Mouse (Mus musculus) heart, embryonic 14.5 days (tissue): ENCODE data around the gene Epha10. TPM values are rescaled to one million over a fixed set of nuclear protein-coding genes. Genes with fewer than 3 reads are reported as not detected.

Experiments
- ATAC-seq: fragments of 200-750 bp; cut with Nextera tagmentation; 2 replicates; pipeline ENCODE4 v1.8.0; 2017; ENCODE audit warnings: low read depth, moderate TSS enrichment; ENCODE audit not compliant: insufficient number of reproducible peaks, insufficient read depth, low FRiP score
- H3K27ac ChIP-seq, 2 experiments: fragments of 200-500 bp in 1 of 2; fragments of 300-500 bp in 1 of 2; sonication (generic) in 1 of 2; replicated peaks in 1 of 2; 2 replicates each; pipeline ENCODE4 v1.5.1; 2012 to 2014; ENCODE audit warnings: low read depth in 2 of 2, low read length in 2 of 2, control low read depth in 1 of 2, mild to moderate bottlenecking in 1 of 2, mixed read lengths in 1 of 2; ENCODE audit not compliant: control insufficient read depth in 1 of 2, insufficient read depth in 1 of 2
- H3K27me3 ChIP-seq: fragments of 300-500 bp; sonication (generic); 2 replicates; pipeline ENCODE4 v1.6.1; 2014; ENCODE audit warnings: mild to moderate bottlenecking, low read length, control low read depth; ENCODE audit not compliant: control insufficient read depth, insufficient read depth
- H3K36me3 ChIP-seq: fragments of 300-500 bp; sonication (generic); 2 replicates; pipeline ENCODE4 v1.6.1; 2014; ENCODE audit warnings: mild to moderate bottlenecking, control low read depth, low read length, mixed read lengths; ENCODE audit not compliant: control insufficient read depth, insufficient read depth
- H3K4me1 ChIP-seq, 2 experiments: fragments of 200-500 bp in 1 of 2; fragments of 300-500 bp in 1 of 2; sonication (generic) in 1 of 2; 2 replicates each; pipeline ENCODE4 v1.6.1; 2012 to 2014; ENCODE audit warnings: low read length in 2 of 2, control low read depth in 1 of 2, mixed read lengths in 1 of 2; ENCODE audit not compliant: control insufficient read depth in 2 of 2, insufficient read depth in 2 of 2
- H3K4me2 ChIP-seq: fragments of 300-500 bp; sonication (generic); 2 replicates; pipeline ENCODE4 v1.6.1; 2014; ENCODE audit warnings: mild to moderate bottlenecking, low read length
- H3K4me3 ChIP-seq, 2 experiments: fragments of 200-500 bp in 1 of 2; fragments of 300-500 bp in 1 of 2; sonication (generic) in 1 of 2; 2 replicates each; pipeline ENCODE4 v1.5.1; 2012 to 2014; ENCODE audit warnings: low read length in 2 of 2, mild to moderate bottlenecking in 2 of 2, control low read depth in 1 of 2, low read depth in 1 of 2, moderate library complexity in 1 of 2; ENCODE audit not compliant: control insufficient read depth in 1 of 2, insufficient read depth in 1 of 2
- H3K9ac ChIP-seq: fragments of 300-500 bp; sonication (generic); 2 replicates; pipeline ENCODE4 v1.6.1; 2014; ENCODE audit warnings: mild to moderate bottlenecking, low read length
- H3K9me3 ChIP-seq: fragments of 300-500 bp; sonication (generic); 2 replicates; pipeline ENCODE4 v1.6.1; 2016; ENCODE audit warnings: low read length, control low read depth; ENCODE audit not compliant: control insufficient read depth
- WGBS: fragments of 180-500 bp; shearing (Covaris S2); extraction: QIAGEN DNeasy Blood & Tissue Kit; methylation state at CpG from one replicate; pipeline ENCODE4 v1.1.7; 2014; 5-methylcytosine and 5-hydroxymethylcytosine counted together
- polyA plus RNA-seq: library from polyadenylated mRNA; unstranded; fragments of >200 nt; fragmentation: Nextera tagmentation; extraction: Ambion mirVana; gene quantifications from 2 replicates; pipeline ENCODE4 v1.2.1, GENCODE M21; 2014

Gene Epha10
- polyA plus RNA-seq, 1 experiment from 2014 or later, result not detected

DNA sequence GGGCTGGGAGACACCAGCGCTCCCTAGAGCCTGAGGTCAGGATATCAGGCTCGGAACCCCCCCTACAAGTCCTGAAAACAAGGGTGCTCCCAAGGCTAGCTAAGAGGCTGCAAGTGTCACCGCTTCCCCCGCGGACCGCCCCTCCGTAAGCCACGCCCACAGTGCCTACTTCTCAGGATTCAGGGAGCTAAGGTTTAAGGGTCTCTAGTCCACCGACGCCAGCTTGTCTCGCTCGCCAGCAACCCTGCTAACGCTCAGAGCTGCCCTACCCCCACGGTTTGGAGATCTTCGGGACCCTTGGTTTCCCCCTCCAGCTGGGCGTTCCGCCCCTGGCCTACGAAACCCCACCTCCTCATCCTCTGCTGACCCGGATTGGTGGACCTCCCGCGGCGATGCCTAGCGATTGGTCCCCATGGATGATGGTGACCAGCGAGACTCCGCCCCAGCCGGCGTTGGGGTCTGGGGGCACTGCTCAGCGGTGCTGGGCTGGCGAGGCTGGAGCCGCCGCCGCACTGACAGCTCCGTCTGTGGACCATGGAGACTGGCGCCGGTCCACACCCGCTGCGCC lies 726 bp downstream of the Epha10 start:
- no peak overlapping the region for H3K9ac ChIP-seq
- H3K27ac ChIP-seq, result no peak overlapping the region
- peak overlapping the region; percentile 8 to 16 for H3K4me3 ChIP-seq
- no peaks in the 10 kb centered on the region for H3K36me3 ChIP-seq
- H3K4me2 ChIP-seq, result peak overlapping the region; percentile 50
- peaks cover 67% of the 10 kb centered on the region for H3K27me3 ChIP-seq
- no peaks in the 10 kb centered on the region for H3K9me3 ChIP-seq
- peaks cover 7% of the 10 kb centered on the region in 2 experiments; a peak in 2 of 4 replicates for H3K4me1 ChIP-seq
- ATAC-seq, result no peak
- WGBS, result 1% methylated on average over 37 of the region's 37 CpGs

DNA sequence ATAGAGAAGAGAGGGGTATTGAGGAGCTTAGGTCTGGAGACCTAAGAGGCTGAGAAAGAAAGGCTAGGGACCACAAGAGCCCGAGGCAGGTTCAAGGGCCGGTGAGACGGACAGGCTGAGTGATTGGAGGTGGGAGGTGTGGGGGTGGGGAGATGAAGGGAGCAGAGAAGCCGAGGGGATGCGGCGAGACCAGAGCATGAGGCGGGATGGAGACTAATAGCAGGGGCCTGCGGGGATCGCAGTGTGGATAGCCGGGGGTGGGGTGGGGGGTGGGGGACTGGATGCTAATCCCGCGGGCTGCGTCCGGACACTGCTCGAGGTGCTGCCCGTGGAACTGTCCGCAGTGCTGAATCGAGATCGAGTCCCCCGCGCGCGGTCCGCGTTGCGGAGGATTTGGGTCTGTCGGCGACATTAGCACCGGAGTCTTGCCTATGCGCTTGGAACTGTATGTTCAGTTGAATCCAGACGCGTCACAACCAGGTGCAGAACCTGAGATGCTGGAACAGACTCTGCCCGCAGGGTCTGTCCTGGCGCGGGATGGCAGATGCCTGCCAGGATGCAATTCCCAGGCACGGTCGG lies 1.5 kb downstream of the Epha10 start:
- peak overlapping the region; percentile 50; the same call in 1 of the 2 replicates for H3K4me2 ChIP-seq
- H3K36me3 ChIP-seq, result no peaks in the 10 kb centered on the region
- peaks cover 73% of the 10 kb centered on the region for H3K27me3 ChIP-seq
- H3K4me1 ChIP-seq, result peaks cover 7% of the 10 kb centered on the region in 2 experiments; a peak in 2 of 4 replicates
- no peaks in the 10 kb centered on the region for H3K9me3 ChIP-seq
- WGBS, result 2% methylated on average over 36 of the region's 37 CpGs
- no peak overlapping the region for H3K9ac ChIP-seq
- no peak for ATAC-seq
- no peak overlapping the region; a peak in 1 of 4 replicates for H3K4me3 ChIP-seq
- H3K27ac ChIP-seq, result no peak overlapping the region

DNA sequence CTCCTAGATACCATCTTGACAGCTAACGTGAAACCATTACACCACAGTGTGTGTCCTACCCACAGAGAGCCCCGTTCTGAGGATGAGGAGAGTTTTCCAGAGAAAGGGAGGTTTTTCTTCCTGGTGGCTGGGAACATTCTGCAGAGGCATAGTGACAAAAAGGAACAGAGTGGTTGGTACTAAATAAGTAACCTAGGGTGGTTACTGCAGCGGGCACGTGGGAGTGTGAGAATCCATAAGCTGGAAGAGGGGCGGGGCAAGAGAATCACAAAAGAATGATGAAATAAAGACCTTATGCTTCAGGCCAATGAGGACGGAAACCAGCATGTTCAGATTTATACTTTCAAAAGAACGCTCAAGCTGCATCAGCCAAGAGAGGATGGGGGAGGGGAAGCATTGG lies 8.0 kb downstream of the Epha10 start:
- no peaks in the 10 kb centered on the region for H3K9me3 ChIP-seq
- H3K27me3 ChIP-seq, result peaks cover 72% of the 10 kb centered on the region
- H3K4me1 ChIP-seq, result no peaks in the 10 kb centered on the region
- H3K9ac ChIP-seq, result no peak overlapping the region
- WGBS, result 67% methylated on average over 7 of the region's 7 CpGs
- no peak overlapping the region for H3K4me2 ChIP-seq
- no peaks in the 10 kb centered on the region for H3K36me3 ChIP-seq
- H3K27ac ChIP-seq, result no peak overlapping the region
- no peak for ATAC-seq
- H3K4me3 ChIP-seq, result no peak overlapping the region

DNA sequence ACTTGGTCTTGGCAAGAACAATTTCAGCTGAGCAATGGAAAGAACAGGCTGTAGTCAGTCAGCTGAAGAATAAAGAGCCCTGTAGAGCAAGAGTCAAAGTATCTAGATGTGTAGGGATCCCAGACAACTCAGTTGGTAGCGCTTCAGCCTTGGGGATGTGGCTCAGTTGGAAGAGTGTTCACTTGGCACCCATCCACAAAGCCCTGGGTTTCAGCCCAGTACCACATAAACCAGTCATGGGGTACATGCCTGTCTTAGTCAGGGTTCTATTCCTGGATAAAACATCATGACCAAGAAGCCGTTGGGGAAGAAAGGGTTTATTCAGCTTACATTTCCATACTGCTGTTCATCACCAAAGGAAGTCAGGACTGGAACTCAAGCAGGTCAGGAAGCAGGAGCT lies 9.2 kb downstream of the Epha10 start:
- H3K4me1 ChIP-seq, result peaks cover under 1 to 2% of the 10 kb centered on the region in 2 experiments; a peak in 3 of 4 replicates
- H3K36me3 ChIP-seq, result no peaks in the 10 kb centered on the region
- H3K4me2 ChIP-seq, result no peak overlapping the region
- H3K27me3 ChIP-seq, result peaks cover 74% of the 10 kb centered on the region
- H3K9ac ChIP-seq, result no peak overlapping the region
- no peak overlapping the region for H3K4me3 ChIP-seq
- no peak overlapping the region for H3K27ac ChIP-seq
- no peak for ATAC-seq
- H3K9me3 ChIP-seq, result no peaks in the 10 kb centered on the region
- WGBS, result 82% methylated on average over 2 of the region's 2 CpGs

DNA sequence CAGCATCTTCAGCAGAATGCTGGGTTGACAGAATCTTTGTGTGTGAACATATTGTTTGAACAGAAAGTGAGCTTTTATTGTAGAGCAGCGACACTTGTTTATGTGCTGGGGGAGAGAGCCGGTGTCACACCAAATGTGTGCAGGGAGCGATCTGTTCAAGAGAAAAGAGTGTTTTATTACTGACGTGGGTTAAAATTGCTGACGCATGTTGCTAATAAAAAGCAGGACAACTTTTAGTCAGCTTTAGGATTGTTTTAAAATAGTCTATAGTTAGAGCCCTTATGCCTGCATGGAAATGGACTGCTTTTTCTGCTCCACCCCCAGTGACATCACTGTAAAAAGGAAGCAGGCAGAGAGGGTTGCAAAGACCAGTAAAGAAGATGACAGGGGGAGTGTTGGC lies 10.1 kb downstream of the Epha10 start:
- ATAC-seq, result no peak

DNA sequence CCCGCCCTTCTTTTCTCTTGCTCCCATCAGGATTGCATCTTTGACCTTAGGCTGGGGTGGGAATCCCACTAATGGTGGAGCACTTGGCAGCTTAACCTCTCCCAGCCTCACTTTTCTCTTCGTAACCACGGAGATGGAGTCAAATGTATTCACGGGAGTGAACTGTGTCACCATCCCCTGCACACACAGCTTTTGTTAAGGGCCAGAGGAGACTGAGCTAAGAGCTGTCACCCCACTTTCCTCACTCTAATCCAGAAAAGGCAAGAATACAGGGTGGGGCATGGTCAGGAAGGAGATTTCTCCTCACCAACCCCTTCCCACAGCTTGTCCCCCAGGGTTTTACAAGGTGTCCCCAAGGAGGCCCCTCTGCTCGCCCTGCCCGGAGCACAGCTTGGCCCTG lies 13.1 kb downstream of the Epha10 start:
- WGBS, result 35% methylated on average over 6 of the region's 6 CpGs
- Histone ChIP-seq H3K9ac (no peak overlapping the region), H3K9me3 (no peaks in the 10 kb centered on the region), H3K27ac (no peak overlapping the region), H3K4me1 (peaks cover 4 to 6% of the 10 kb centered on the region in 2 experiments), H3K27me3 (peaks cover 71% of the 10 kb centered on the region), H3K4me2 (no peak overlapping the region), H3K4me3 (no peak overlapping the region), H3K36me3 (no peaks in the 10 kb centered on the region)
- ATAC-seq, result no peak

More for the DNA sequence above, 10.1 kb downstream of the Epha10 start:
- Histone ChIP-seq H3K9me3 (no peaks in the 10 kb centered on the region), H3K4me1 (peaks cover 4 to 6% of the 10 kb centered on the region in 2 experiments), H3K4me3 (no peak overlapping the region), H3K9ac (no peak overlapping the region), H3K27me3 (peaks cover 76% of the 10 kb centered on the region), H3K36me3 (no peaks in the 10 kb centered on the region), H3K27ac (no peak overlapping the region), H3K4me2 (no peak overlapping the region)
- 69% methylated on average over 5 of the region's 5 CpGs for WGBS

DNA sequence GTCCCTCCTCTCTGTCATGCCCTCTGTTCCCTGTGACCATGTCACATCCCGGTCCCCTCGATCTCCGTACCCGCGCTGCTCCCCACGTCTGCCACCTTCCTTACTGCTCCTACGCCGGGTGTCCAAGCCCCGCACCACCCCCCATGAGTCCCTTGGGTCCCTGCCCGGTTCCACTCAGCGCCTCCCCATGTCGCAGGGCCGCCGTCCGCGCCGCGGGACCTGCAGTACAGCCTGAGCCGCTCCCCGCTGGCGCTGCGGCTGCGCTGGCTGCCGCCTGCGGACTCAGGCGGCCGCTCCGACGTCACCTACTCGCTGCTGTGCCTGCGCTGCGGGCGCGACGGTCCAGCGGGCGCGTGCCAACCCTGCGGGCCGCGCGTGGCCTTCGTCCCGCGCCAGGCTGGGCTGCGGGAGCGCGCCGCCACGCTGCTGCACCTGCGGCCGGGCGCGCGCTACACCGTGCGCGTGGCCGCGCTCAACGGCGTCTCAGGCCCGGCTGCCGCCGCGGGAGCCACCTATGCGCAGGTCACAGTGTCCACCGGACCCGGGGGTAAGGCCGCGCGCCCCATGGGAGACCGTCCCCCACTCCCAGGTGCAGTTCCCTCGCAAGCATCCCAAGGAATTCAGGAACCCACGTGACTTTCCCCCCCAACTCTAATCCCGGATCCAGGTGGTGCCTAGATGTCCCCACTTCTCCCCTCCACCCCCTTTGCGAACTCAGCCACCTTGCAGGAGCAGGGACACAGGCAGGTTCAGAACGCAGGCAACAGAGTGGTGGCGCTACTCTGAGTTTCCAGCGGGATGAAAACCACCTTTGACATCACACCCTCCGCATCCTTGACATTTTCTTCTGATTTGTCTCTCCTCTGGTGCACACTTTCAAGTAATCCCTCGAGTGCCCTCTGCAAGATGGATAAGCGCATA lies 14.1 kb downstream of the Epha10 start:
- Histone ChIP-seq H3K4me3 (peak overlapping the region; percentile 38 to 45), H3K4me2 (peak overlapping the region; percentile 71), H3K27ac (no peak overlapping the region), H3K9me3 (no peaks in the 10 kb centered on the region), H3K9ac (no peak overlapping the region), H3K36me3 (no peaks in the 10 kb centered on the region), H3K27me3 (peaks cover 76% of the 10 kb centered on the region), H3K4me1 (peaks cover 4 to 6% of the 10 kb centered on the region in 2 experiments)
- 0 out of 2 replicates have a peak, but pooled peaks have one; percentile 17 for ATAC-seq
- WGBS, result 2% methylated on average over 83 of the region's 83 CpGs
